Mouse (Mus musculus): Measurements from ENCODE around the gene Med17. TPM values are rescaled to one million over a fixed set of nuclear protein-coding genes. Genes with fewer than 3 reads are reported as not detected.

The Med17 gene
- polyA plus RNA-seq, 1 experiment from 2014 or later, result 20.5 TPM

DNA sequence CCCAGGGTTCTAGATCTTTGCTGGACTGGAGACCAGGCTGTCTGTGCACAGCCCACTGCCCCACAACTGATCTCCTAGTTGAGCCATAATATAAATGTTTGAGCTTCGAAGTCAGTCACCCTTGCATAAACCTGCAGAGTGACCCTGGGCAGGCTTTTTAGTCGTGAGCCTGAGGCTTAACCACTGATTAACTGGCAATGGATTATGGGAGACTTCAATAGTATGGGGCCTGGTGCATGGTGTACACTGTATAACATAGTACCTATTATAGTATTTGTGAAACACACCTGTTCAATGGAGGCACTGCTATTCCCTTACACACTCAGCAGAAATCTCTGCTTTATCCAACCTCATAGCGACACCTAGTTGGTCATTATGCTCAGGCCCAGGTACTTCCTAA is 23.5 kb downstream of the Med17 start:
- Histone ChIP-seq H3K36me3 (ENCODE audit: control insufficient read depth, insufficient read depth, low read length) (peaks cover 11% of the 10 kb centered on the region), H3K27me3 (ENCODE audit: control insufficient read depth, insufficient read depth, low read length) (no peaks in the 10 kb centered on the region), H3K9ac (ENCODE audit: low read length) (no peak overlapping the region), H3K4me3 (ENCODE audit: control insufficient read depth in 1 of 2, insufficient read depth in 1 of 2, low read depth in 1 of 2, low read length in 2 of 2) (no peak overlapping the region), H3K27ac (replicated peaks in 1 of 2; ENCODE audit: control insufficient read depth in 1 of 2, insufficient read depth in 1 of 2, low read depth in 2 of 2, low read length in 2 of 2) (no peak overlapping the region), H3K4me1 (ENCODE audit: control insufficient read depth in 2 of 2, insufficient read depth in 2 of 2, low read length in 2 of 2) (no peaks in the 10 kb centered on the region), H3K9me3 (ENCODE audit: control insufficient read depth, low read length) (no peaks in the 10 kb centered on the region), H3K4me2 (ENCODE audit: low read length) (no peak overlapping the region)
- WGBS, result 73% methylated on average over 3 of the region's 3 CpGs
- no peak for ATAC-seq (ENCODE audit: insufficient number of reproducible peaks, insufficient read depth, low FRiP score, low read depth)

DNA sequence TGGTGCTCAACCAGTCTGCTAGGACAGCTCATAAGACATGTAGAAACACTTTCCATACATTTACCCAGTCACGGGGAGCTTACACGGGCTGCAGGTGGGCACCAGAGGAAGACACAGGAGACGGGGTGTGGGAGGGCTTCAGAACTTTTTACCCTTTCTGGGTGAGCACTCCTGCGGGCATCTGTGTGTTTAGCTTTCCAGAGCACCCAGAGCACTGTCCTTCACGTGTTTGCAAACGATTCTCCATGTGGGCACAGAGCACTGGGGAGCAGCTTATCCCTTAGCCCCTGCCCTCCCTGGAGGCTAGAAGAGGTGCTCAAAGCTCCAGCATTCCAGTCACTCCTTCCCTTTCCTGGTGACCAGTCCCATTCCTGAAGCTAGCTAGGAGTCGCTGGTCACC is 25.2 kb downstream of the Med17 start:
- H3K27me3 ChIP-seq (ENCODE audit: control insufficient read depth, insufficient read depth, low read length), result no peaks in the 10 kb centered on the region
- no peak overlapping the region for H3K27ac ChIP-seq (replicated peaks in 1 of 2; ENCODE audit: control insufficient read depth in 1 of 2, insufficient read depth in 1 of 2, low read depth in 2 of 2, low read length in 2 of 2)
- no peak overlapping the region for H3K4me3 ChIP-seq (ENCODE audit: control insufficient read depth in 1 of 2, insufficient read depth in 1 of 2, low read depth in 1 of 2, low read length in 2 of 2)
- no peak overlapping the region for H3K9ac ChIP-seq (ENCODE audit: low read length)
- 74% methylated on average over 7 of the region's 7 CpGs for WGBS
- H3K4me2 ChIP-seq (ENCODE audit: low read length), result no peak overlapping the region
- H3K9me3 ChIP-seq (ENCODE audit: control insufficient read depth, low read length), result no peaks in the 10 kb centered on the region
- ATAC-seq (ENCODE audit: insufficient number of reproducible peaks, insufficient read depth, low FRiP score, low read depth), result no peak
- H3K4me1 ChIP-seq (ENCODE audit: control insufficient read depth in 2 of 2, insufficient read depth in 2 of 2, low read length in 2 of 2), result peaks cover 2 to 5% of the 10 kb centered on the region in 2 experiments; a peak in 2 of 4 replicates
- H3K36me3 ChIP-seq (ENCODE audit: control insufficient read depth, insufficient read depth, low read length), result no peaks in the 10 kb centered on the region

GRCm38 (mm10) chr9:15252196-15252595 is 27.5 kb downstream of the Med17 start:
- H3K27ac ChIP-seq (replicated peaks in 1 of 2; ENCODE audit: control insufficient read depth in 1 of 2, insufficient read depth in 1 of 2, low read depth in 2 of 2, low read length in 2 of 2), result no peak overlapping the region
- no peak for ATAC-seq (ENCODE audit: insufficient number of reproducible peaks, insufficient read depth, low FRiP score, low read depth)
- H3K9me3 ChIP-seq (ENCODE audit: control insufficient read depth, low read length), result no peaks in the 10 kb centered on the region
- 81% methylated on average over 7 of the region's 7 CpGs for WGBS
- H3K4me3 ChIP-seq (ENCODE audit: control insufficient read depth in 1 of 2, insufficient read depth in 1 of 2, low read depth in 1 of 2, low read length in 2 of 2), result no peak overlapping the region
- H3K36me3 ChIP-seq (ENCODE audit: control insufficient read depth, insufficient read depth, low read length), result no peaks in the 10 kb centered on the region
- peaks cover 2 to 5% of the 10 kb centered on the region in 2 experiments; a peak in 2 of 4 replicates for H3K4me1 ChIP-seq (ENCODE audit: control insufficient read depth in 2 of 2, insufficient read depth in 2 of 2, low read length in 2 of 2)
- H3K27me3 ChIP-seq (ENCODE audit: control insufficient read depth, insufficient read depth, low read length), result no peaks in the 10 kb centered on the region
- H3K4me2 ChIP-seq (ENCODE audit: low read length), result no peak overlapping the region
- H3K9ac ChIP-seq (ENCODE audit: low read length), result no peak overlapping the region

DNA sequence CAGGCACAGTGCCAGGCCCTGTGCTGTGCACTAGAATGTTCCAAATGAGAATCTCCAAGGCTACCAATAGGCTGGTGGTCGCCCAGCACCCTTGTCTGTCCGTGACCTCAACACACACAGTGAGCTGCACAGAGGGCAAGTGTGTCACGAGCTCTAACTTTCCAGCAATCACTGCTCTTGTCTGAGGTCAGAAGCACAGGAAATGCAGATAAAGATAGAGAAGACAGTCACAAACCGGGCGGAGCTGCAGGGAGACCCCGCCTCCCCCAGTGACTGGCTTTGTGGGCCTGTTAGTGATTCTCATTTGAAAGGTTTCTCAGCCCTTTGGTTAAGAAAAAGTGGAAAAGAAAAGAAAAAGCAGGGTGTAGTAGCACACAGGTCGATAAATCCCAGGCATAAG is 29.4 kb downstream of the Med17 start:
- no peak overlapping the region for H3K4me2 ChIP-seq (ENCODE audit: low read length)
- H3K9ac ChIP-seq (ENCODE audit: low read length), result no peak overlapping the region
- H3K4me3 ChIP-seq (ENCODE audit: control insufficient read depth in 1 of 2, insufficient read depth in 1 of 2, low read depth in 1 of 2, low read length in 2 of 2), result no peak overlapping the region
- H3K27me3 ChIP-seq (ENCODE audit: control insufficient read depth, insufficient read depth, low read length), result no peaks in the 10 kb centered on the region
- WGBS, result 55% methylated on average over 7 of the region's 7 CpGs
- H3K36me3 ChIP-seq (ENCODE audit: control insufficient read depth, insufficient read depth, low read length), result no peaks in the 10 kb centered on the region
- H3K27ac ChIP-seq (replicated peaks in 1 of 2; ENCODE audit: control insufficient read depth in 1 of 2, insufficient read depth in 1 of 2, low read depth in 2 of 2, low read length in 2 of 2), result no peak overlapping the region
- H3K9me3 ChIP-seq (ENCODE audit: control insufficient read depth, low read length), result no peaks in the 10 kb centered on the region
- H3K4me1 ChIP-seq (ENCODE audit: control insufficient read depth in 2 of 2, insufficient read depth in 2 of 2, low read length in 2 of 2), result peaks cover 2 to 5% of the 10 kb centered on the region in 2 experiments; a peak in 2 of 4 replicates
- no peak for ATAC-seq (ENCODE audit: insufficient number of reproducible peaks, insufficient read depth, low FRiP score, low read depth)

DNA sequence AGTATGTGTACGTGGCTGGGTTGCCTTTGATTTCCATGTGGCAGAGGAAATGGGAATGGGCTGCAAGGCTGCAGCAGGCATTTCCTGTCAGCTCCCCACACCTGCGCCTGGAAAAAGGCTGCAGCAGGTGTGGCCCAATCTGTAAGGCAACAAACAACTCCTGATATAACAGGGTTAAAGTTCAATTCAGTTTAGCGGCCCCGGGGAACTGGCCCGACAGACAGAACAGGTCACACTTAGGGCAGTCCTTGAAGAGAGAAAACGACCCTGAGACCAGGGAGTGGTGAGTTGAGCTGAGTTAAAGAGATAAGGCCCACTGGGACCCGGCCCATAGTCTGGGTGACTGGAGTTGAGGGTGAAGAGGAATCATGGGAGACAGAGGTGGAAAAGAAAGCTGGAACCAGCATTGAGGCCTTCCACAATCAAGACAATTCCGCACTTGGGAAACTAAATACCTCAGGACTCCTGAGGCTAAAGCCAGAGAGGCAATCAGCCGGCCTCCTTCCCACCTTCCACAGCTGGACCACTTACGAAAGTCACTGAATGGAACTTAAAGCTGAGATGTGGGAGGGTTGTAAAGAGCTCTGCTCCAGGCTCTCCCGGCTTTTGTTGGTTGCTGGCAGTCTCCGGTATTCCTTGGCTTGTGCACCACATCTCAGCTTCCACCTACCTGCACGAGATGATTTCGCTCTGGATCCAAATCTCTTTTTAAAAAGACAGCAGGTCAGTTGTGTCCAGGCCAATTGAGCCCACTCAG is 34.2 kb downstream of the Med17 start:
- Histone ChIP-seq H3K27ac (replicated peaks in 1 of 2; ENCODE audit: control insufficient read depth in 1 of 2, insufficient read depth in 1 of 2, low read depth in 2 of 2, low read length in 2 of 2) (no peak overlapping the region), H3K4me1 (ENCODE audit: control insufficient read depth in 2 of 2, insufficient read depth in 2 of 2, low read length in 2 of 2) (peaks cover 2 to 4% of the 10 kb centered on the region in 2 experiments; a peak in 2 of 4 replicates), H3K36me3 (ENCODE audit: control insufficient read depth, insufficient read depth, low read length) (no peaks in the 10 kb centered on the region), H3K27me3 (ENCODE audit: control insufficient read depth, insufficient read depth, low read length) (no peaks in the 10 kb centered on the region), H3K4me3 (ENCODE audit: control insufficient read depth in 1 of 2, insufficient read depth in 1 of 2, low read depth in 1 of 2, low read length in 2 of 2) (no peak overlapping the region), H3K4me2 (ENCODE audit: low read length) (no peak overlapping the region), H3K9me3 (ENCODE audit: control insufficient read depth, low read length) (no peaks in the 10 kb centered on the region), H3K9ac (ENCODE audit: low read length) (no peak overlapping the region)
- no peak for ATAC-seq (ENCODE audit: insufficient number of reproducible peaks, insufficient read depth, low FRiP score, low read depth)
- 62% methylated on average over 14 of the region's 14 CpGs for WGBS

GRCm38 (mm10) chr9:15242130-15242529 is 37.6 kb downstream of the Med17 start:
- no peak for ATAC-seq (ENCODE audit: insufficient number of reproducible peaks, insufficient read depth, low FRiP score, low read depth)
- H3K9ac ChIP-seq (ENCODE audit: low read length), result no peak overlapping the region
- WGBS, result 77% methylated on average over 1 of the region's 1 CpGs
- H3K27me3 ChIP-seq (ENCODE audit: control insufficient read depth, insufficient read depth, low read length), result no peaks in the 10 kb centered on the region
- H3K4me2 ChIP-seq (ENCODE audit: low read length), result no peak overlapping the region
- H3K4me3 ChIP-seq (ENCODE audit: control insufficient read depth in 1 of 2, insufficient read depth in 1 of 2, low read depth in 1 of 2, low read length in 2 of 2), result no peak overlapping the region
- peaks cover 10 to 21% of the 10 kb centered on the region in 2 experiments for H3K4me1 ChIP-seq (ENCODE audit: control insufficient read depth in 2 of 2, insufficient read depth in 2 of 2, low read length in 2 of 2)
- no peak overlapping the region for H3K27ac ChIP-seq (replicated peaks in 1 of 2; ENCODE audit: control insufficient read depth in 1 of 2, insufficient read depth in 1 of 2, low read depth in 2 of 2, low read length in 2 of 2)
- H3K36me3 ChIP-seq (ENCODE audit: control insufficient read depth, insufficient read depth, low read length), result no peaks in the 10 kb centered on the region
- no peaks in the 10 kb centered on the region for H3K9me3 ChIP-seq (ENCODE audit: control insufficient read depth, low read length)

DNA sequence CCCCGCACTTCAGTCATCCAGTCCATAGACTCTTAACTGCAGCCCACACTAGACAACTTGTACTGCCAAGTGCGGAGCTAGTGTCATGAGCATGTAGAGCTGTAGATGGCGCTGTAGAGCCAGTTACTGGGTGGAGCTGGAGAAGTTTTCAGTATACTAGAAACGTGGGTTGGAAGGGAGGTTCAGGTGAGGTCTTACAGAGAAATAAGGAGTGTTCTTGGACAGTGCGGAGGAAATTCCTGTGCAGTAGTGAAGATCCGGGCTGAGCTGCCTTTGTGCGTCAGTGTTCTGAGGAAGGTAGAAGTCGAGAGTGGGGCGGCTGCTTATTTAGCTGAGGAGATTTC is 38.2 kb downstream of the Med17 start:
- 48% methylated on average over 9 of the region's 9 CpGs for WGBS
- Histone ChIP-seq H3K9ac (ENCODE audit: low read length) (no peak overlapping the region), H3K36me3 (ENCODE audit: control insufficient read depth, insufficient read depth, low read length) (no peaks in the 10 kb centered on the region), H3K4me3 (ENCODE audit: control insufficient read depth in 1 of 2, insufficient read depth in 1 of 2, low read depth in 1 of 2, low read length in 2 of 2) (no peak overlapping the region), H3K9me3 (ENCODE audit: control insufficient read depth, low read length) (no peaks in the 10 kb centered on the region), H3K4me2 (ENCODE audit: low read length) (no peak overlapping the region), H3K27ac (replicated peaks in 1 of 2; ENCODE audit: control insufficient read depth in 1 of 2, insufficient read depth in 1 of 2, low read depth in 2 of 2, low read length in 2 of 2) (no peak overlapping the region), H3K27me3 (ENCODE audit: control insufficient read depth, insufficient read depth, low read length) (no peaks in the 10 kb centered on the region), H3K4me1 (ENCODE audit: control insufficient read depth in 2 of 2, insufficient read depth in 2 of 2, low read length in 2 of 2) (peaks cover 10 to 21% of the 10 kb centered on the region in 2 experiments)
- ATAC-seq (ENCODE audit: insufficient number of reproducible peaks, insufficient read depth, low FRiP score, low read depth), result no peak
